Mouse (Mus musculus) stomach, embryonic 16.5 days (tissue): ENCODE results near the gene Acy3. TPM values are rescaled to one million over a fixed set of nuclear protein-coding genes. Genes with fewer than 3 reads are reported as not detected.

Source experiments
- ATAC-seq: fragments of 200-750 bp; cut with Nextera tagmentation; 2 replicates; pipeline ENCODE4 v1.8.0; 2017; ENCODE audit warnings: moderate number of reproducible peaks, moderate TSS enrichment; ENCODE audit not compliant: insufficient read depth, low FRiP score
- H3K27ac ChIP-seq: fragments of 300-500 bp; sonication (generic); 2 replicates; pipeline ENCODE4 v1.5.1; 2014; ENCODE audit warnings: low read length
- H3K27me3 ChIP-seq: fragments of 300-500 bp; sonication (generic); 2 replicates; pipeline ENCODE4 v1.6.1; 2014; ENCODE audit warnings: low read length, control low read depth, mixed read lengths; ENCODE audit not compliant: control insufficient read depth, insufficient read depth
- H3K36me3 ChIP-seq: fragments of 300-500 bp; sonication (generic); 2 replicates; pipeline ENCODE4 v1.6.1; 2014; ENCODE audit warnings: low read length; ENCODE audit not compliant: control insufficient read depth, insufficient read depth
- H3K4me1 ChIP-seq: fragments of 300-500 bp; sonication (generic); 2 replicates; pipeline ENCODE4 v1.6.1; 2014; ENCODE audit warnings: low read length, control low read depth, mixed read lengths; ENCODE audit not compliant: control insufficient read depth, insufficient read depth
- H3K4me2 ChIP-seq: fragments of 300-500 bp; sonication (generic); 2 replicates; pipeline ENCODE4 v1.6.1; 2014; ENCODE audit warnings: low read depth, low read length, mixed read lengths
- H3K4me3 ChIP-seq: fragments of 300-500 bp; sonication (generic); replicated peaks from 2 replicates; pipeline ENCODE4 v1.5.1; 2014; ENCODE audit warnings: mild to moderate bottlenecking, low read length
- H3K9ac ChIP-seq: fragments of 300-500 bp; sonication (generic); 2 replicates; pipeline ENCODE4 v1.6.1; 2014; ENCODE audit warnings: low read length
- H3K9me3 ChIP-seq: fragments of 300-500 bp; sonication (generic); replicated peaks from 2 replicates; pipeline ENCODE4 v1.6.1; 2016; ENCODE audit warnings: low read length, control low read depth; ENCODE audit not compliant: control insufficient read depth
- WGBS: fragments of 180-500 bp; shearing (Covaris S2); extraction: QIAGEN DNeasy Blood & Tissue Kit; methylation state at CpG from one replicate; pipeline ENCODE4 v1.1.7; 2014; 5-methylcytosine and 5-hydroxymethylcytosine counted together
- polyA plus RNA-seq: library from polyadenylated mRNA; unstranded; fragments of >200 nt; fragmentation: Nextera tagmentation; extraction: Ambion mirVana; gene quantifications from 2 replicates; pipeline ENCODE4 v1.2.1, GENCODE M21; 2015

The Acy3 gene
- polyA plus RNA-seq, 1 experiment from 2014 or later = 10.2 TPM

DNA sequence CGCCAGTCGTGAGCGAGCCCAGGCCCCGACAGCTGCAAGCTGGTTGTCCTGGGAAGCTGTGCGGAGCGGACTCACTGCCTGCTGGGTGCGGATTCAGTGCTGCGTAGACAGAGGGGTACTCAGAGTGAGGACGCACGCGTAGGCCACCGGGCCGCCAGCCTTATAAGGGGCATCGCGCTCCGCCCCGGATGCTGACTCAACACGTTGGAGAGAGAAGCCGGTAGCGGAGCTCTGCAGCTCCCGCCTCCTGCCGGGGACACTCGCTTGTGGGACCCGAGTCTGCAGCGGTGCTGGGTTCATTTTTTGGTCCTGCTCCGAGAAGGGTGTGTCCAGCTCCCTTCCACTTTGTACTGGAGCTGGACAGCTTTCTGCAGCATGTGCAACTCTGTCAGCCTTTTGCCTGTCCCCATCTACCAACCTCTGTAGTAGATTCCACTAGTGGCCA lies 51.4 kb downstream of the Acy3 start, which contains the start of gene Gstp1:
Gene Gstp1, minus strand, starts transcription at position 198 of the 445 bp plus-strand sequence.
- Histone ChIP-seq H3K9me3 (no peaks in the 10 kb centered on the region), H3K4me1 (peaks cover 12% of the 10 kb centered on the region), H3K4me3 (peak within 1 kb of the TSS; percentile 89), H3K4me2 (peak within 1 kb of the TSS; percentile 90), H3K9ac (peak within 1 kb of the TSS; percentile 94), H3K27me3 (no peaks in the 10 kb centered on the region), H3K36me3 (no peaks in the 10 kb centered on the region; the same call in 1 of the 2 replicates), H3K27ac (peak within 1 kb of the TSS; percentile 90)
- 0% methylated on average over 26 of the region's 26 CpGs for WGBS
- ATAC-seq = peak; percentile 87

Other genes with a start within 250 kb of the Acy3 start
- 22.2 and 22.6 TPM in 2 replicates for gene Kmt5b, start 219.1 kb upstream of the Acy3 start, polyA plus RNA-seq
- gene Chka, start 134.8 kb upstream of the Acy3 start, polyA plus RNA-seq = 42.2 and 44.4 TPM in 2 replicates
- 43.1 and 46.6 TPM in 2 replicates for gene Tcirg1, start 79.4 kb upstream of the Acy3 start, polyA plus RNA-seq
- gene Ndufs8, start 73.8 kb upstream of the Acy3 start, polyA plus RNA-seq = 271 and 298 TPM in 2 replicates
- 3.5 and 4.9 TPM in 2 replicates for gene Aldh3b1, start 56.8 kb upstream of the Acy3 start, polyA plus RNA-seq
- gene Unc93b1, start 51.4 kb upstream of the Acy3 start, polyA plus RNA-seq = 25.6 and 29.9 TPM in 2 replicates
- gene Aldh3b3, start 27.9 kb upstream of the Acy3 start, polyA plus RNA-seq = 0.39 and 0.92 TPM in 2 replicates
- 44.0 and 68.7 TPM in 2 replicates for gene Aldh3b2, start 14.2 kb upstream of the Acy3 start, polyA plus RNA-seq
- gene Tbx10, start 6.2 kb downstream of the Acy3 start, polyA plus RNA-seq = 0.17 TPM in 1 of 2 replicates, not detected in the other
- 30.5 and 31.3 TPM in 2 replicates for gene Nudt8, start 14.0 kb downstream of the Acy3 start, polyA plus RNA-seq
- gene Gm49405, start 14.1 kb downstream of the Acy3 start, polyA plus RNA-seq = 2.8 and 3.4 TPM in 2 replicates
- gene Doc2g, start 16.7 kb downstream of the Acy3 start, polyA plus RNA-seq = 3.8 and 4.8 TPM in 2 replicates
- gene Ndufv1, start 26.2 kb downstream of the Acy3 start, polyA plus RNA-seq = 222 and 223 TPM in 2 replicates
- 793 and 833 TPM in 2 replicates for gene Gstp1, start 51.4 kb downstream of the Acy3 start, polyA plus RNA-seq
- 24.2 and 28.7 TPM in 2 replicates for gene Gstp2, start 59.5 kb downstream of the Acy3 start, polyA plus RNA-seq
- 5.3 and 6.1 TPM in 2 replicates for gene Gstp3, start 73.0 kb downstream of the Acy3 start, polyA plus RNA-seq
- gene Cabp2, start 95.0 kb downstream of the Acy3 start, polyA plus RNA-seq = 2.9 and 4.2 TPM in 2 replicates
- gene Cdk2ap2, start 110.6 kb downstream of the Acy3 start, polyA plus RNA-seq = 115 and 128 TPM in 2 replicates
- gene Pitpnm1, start 113.4 kb downstream of the Acy3 start, polyA plus RNA-seq = 13.8 and 14.9 TPM in 2 replicates
- 86.9 and 90.8 TPM in 2 replicates for gene Aip, start 139.3 kb downstream of the Acy3 start, polyA plus RNA-seq
- gene Gpr152, start 153.2 kb downstream of the Acy3 start, polyA plus RNA-seq = not detected in 2 replicates
- 0.12 TPM in 1 of 2 replicates, not detected in the other for gene Cabp4, start 157.5 kb downstream of the Acy3 start, polyA plus RNA-seq
- 176 and 182 TPM in 2 replicates for gene Coro1b, start 162.0 kb downstream of the Acy3 start, polyA plus RNA-seq
- 5.8 and 6.2 TPM in 2 replicates for gene Ptprcap, start 167.0 kb downstream of the Acy3 start, polyA plus RNA-seq
- gene Rps6kb2, start 176.8 kb downstream of the Acy3 start, polyA plus RNA-seq = 50.2 and 60.4 TPM in 2 replicates
- gene Carns1, start 188.9 kb downstream of the Acy3 start, polyA plus RNA-seq = 1.8 and 3.1 TPM in 2 replicates
- 3.6 and 3.8 TPM in 2 replicates for gene Tbc1d10c, start 204.7 kb downstream of the Acy3 start, polyA plus RNA-seq
- gene Ppp1ca, start 205.5 kb downstream of the Acy3 start, polyA plus RNA-seq = 727 and 779 TPM in 2 replicates
- 26.2 and 26.7 TPM in 2 replicates for gene Rad9a, start 215.1 kb downstream of the Acy3 start, polyA plus RNA-seq
- gene Clcf1, start 227.7 kb downstream of the Acy3 start, polyA plus RNA-seq = 5.3 and 6.3 TPM in 2 replicates
- gene AC109138.7, start 227.8 kb downstream of the Acy3 start, polyA plus RNA-seq = not detected in 2 replicates
- gene Pold4, start 245.3 kb downstream of the Acy3 start, polyA plus RNA-seq = 36.3 and 38.0 TPM in 2 replicates